8 mouse cellular contexts compared by ENCODE assay signal in the genomic region with DNA sequence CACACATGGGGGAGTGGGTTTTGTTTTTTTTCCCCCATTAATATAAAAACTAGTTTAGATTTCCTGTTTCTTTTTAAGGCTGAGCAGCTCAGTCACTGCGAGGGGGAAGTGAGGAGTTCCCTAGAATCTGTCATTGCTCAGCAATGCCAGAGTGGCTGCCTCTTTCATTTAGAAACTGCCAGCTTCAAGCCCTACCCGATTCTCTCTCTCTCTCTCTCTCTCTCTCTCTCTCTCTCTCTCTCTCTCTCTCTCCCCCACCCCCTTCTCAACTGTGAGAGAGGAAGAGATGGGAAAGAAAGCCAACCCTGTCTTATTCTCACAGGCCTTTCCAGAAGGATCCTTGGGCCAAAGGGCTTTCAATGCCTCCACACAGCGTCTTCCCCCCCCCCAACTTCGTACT. TPM values are rescaled to one million over a fixed set of nuclear protein-coding genes. Genes with fewer than 3 reads are reported as not detected.
DNase-seq lines count a peak whose midpoint lies in the region; ATAC-seq and TF ChIP-seq lines count a peak whose summit lies in the region.

No protein-coding gene starts in this region.

- no peaks in the 10 kb centered on the region for H3K9me3 ChIP-seq in hindbrain, embryonic 16.5 days (ENCODE audit: control insufficient read depth, low read length)
- H3K9me3 ChIP-seq in midbrain, embryonic 16.5 days (replicated peaks; ENCODE audit: control insufficient read depth, low read length, poor library complexity, severe bottlenecking): no peaks in the 10 kb centered on the region

- ATAC-seq in common myeloid progenitor, adult 5-6 weeks (replicated peaks; ENCODE audit: low read depth, poor library complexity, severe bottlenecking): peak; percentile 13; the same call in 1 of the 2 replicates
- ATAC-seq in hindbrain, embryonic 16.5 days: no peak
- ATAC-seq in midbrain, embryonic 16.5 days: no peak
- ATAC-seq in frontal cortex, adult (ENCODE audit: low TSS enrichment): no peak
- no peak for ATAC-seq in erythroid progenitor cell, adult 5-6 weeks (replicated peaks; ENCODE audit: low FRiP score, poor library complexity, severe bottlenecking)

- peak overlapping the region; percentile 89 for H3K27ac ChIP-seq in left cerebral cortex, adult 2 months
- peak overlapping the region; percentile 72 for H3K27ac ChIP-seq in hindbrain, embryonic 16.5 days (ENCODE audit: low read depth, low read length)
- no peak overlapping the region; the same call in 1 of the 2 replicates for H3K27ac ChIP-seq in midbrain, embryonic 16.5 days (ENCODE audit: low read length)

- WGBS in hindbrain, embryonic 16.5 days: 0% methylated on average over 4 of the region's 4 CpGs
- 0% methylated on average over 4 of the region's 4 CpGs for WGBS in midbrain, embryonic 16.5 days

- peak overlapping the region; percentile 95 for H3K4me3 ChIP-seq in left cerebral cortex, adult 2 months
- H3K4me3 ChIP-seq in hindbrain, embryonic 16.5 days (ENCODE audit: low read length): peak overlapping the region; percentile 74
- H3K4me3 ChIP-seq in midbrain, embryonic 16.5 days (ENCODE audit: low read depth, low read length): peak overlapping the region; percentile 71

- no peaks in the 10 kb centered on the region for H3K27me3 ChIP-seq in hindbrain, embryonic 16.5 days (replicated peaks; ENCODE audit: control insufficient read depth, insufficient read depth, low read length)
- H3K27me3 ChIP-seq in midbrain, embryonic 16.5 days (ENCODE audit: control insufficient read depth, insufficient read depth, low read depth, low read length): no peaks in the 10 kb centered on the region

- TF ChIP-seq CTCF in left cerebral cortex, adult 2 months (IDR thresholded peaks at IDR 0.05): no peak

- no peak for DNase-seq in left cerebral cortex, adult 2 months (ENCODE audit: extremely low spot score in 1 of 2, low spot score in 2 of 2)
- no peak for DNase-seq in left cerebral cortex, postnatal 25 days (ENCODE audit: low spot score in 2 of 2)
- DNase-seq in layer of hippocampus, postnatal 36 days: no peak

- peak overlapping the region; percentile 85 for H3K4me2 ChIP-seq in hindbrain, embryonic 16.5 days (ENCODE audit: low read length)
- peak overlapping the region; percentile 87 for H3K4me2 ChIP-seq in midbrain, embryonic 16.5 days (ENCODE audit: low read length)

- intact Hi-C loops in left cerebral cortex, adult 2 months (cut with DNase I): loop anchor here (2.0 to 5.0 kb wide), 3 partner anchors 20 to 50 kb away; no protein-coding TSS in a partner anchor
- intact Hi-C loops in left cerebral cortex, postnatal 25 days (cut with DNase I): loop anchor here (2.0 to 5.0 kb wide), 4 partner anchors 48 to 105 kb away; no protein-coding TSS in a partner anchor

- H3K36me3 ChIP-seq in hindbrain, embryonic 16.5 days (ENCODE audit: control insufficient read depth, insufficient read depth, low read length): no peaks in the 10 kb centered on the region
- H3K36me3 ChIP-seq in midbrain, embryonic 16.5 days (ENCODE audit: control insufficient read depth, insufficient read depth, low read length): no peaks in the 10 kb centered on the region

- H3K9ac ChIP-seq in hindbrain, embryonic 16.5 days (ENCODE audit: low read depth, low read length): peak overlapping the region; percentile 81
- peak overlapping the region; percentile 68; the same call in 1 of the 2 replicates for H3K9ac ChIP-seq in midbrain, embryonic 16.5 days (ENCODE audit: low read depth, low read length)

- peaks cover 20% of the 10 kb centered on the region for H3K4me1 ChIP-seq in hindbrain, embryonic 16.5 days (ENCODE audit: control insufficient read depth, insufficient read depth, low read depth, low read length)
- peaks cover 16% of the 10 kb centered on the region for H3K4me1 ChIP-seq in midbrain, embryonic 16.5 days (ENCODE audit: control insufficient read depth, insufficient read depth, low read length)

RNA-seq across cellular contexts. Expression of gene Prex1, which starts 1.3 kb away (rescaled TPM):
- total RNA-seq in left cerebral cortex, adult 2 months (2021): 100 to 1,000 TPM; 110 to 115 TPM
- 100 to 1,000 TPM; 115 to 120 TPM for total RNA-seq in left cerebral cortex, postnatal 25 days (2021)
- 18.5 and 26.2 TPM in 2 replicates for total RNA-seq in common myeloid progenitor, adult 5-6 weeks (2017)
- 27.3 and 32.5 TPM in 2 replicates for polyA plus RNA-seq in hindbrain, embryonic 16.5 days (2015; fragmentation: Nextera tagmentation; extraction: Ambion mirVana)
- 19.3 and 22.0 TPM in 2 replicates for polyA plus RNA-seq in midbrain, embryonic 16.5 days (2015; fragmentation: Nextera tagmentation; extraction: Ambion mirVana)
- 10 to 100 TPM; 71.0 to 74.9 TPM for total RNA-seq in layer of hippocampus, postnatal 36 days (2021)
- total RNA-seq in erythroid progenitor cell, adult 5-6 weeks (2015; ENCODE audit: low replicate concordance): 24.9 and 86.4 TPM in 2 replicates
- total RNA-seq in erythroid progenitor cell, adult 5-6 weeks (2017; ENCODE audit: low replicate concordance): 60.8 and 88.9 TPM in 2 replicates
